Mouse (Mus musculus) 416B (cell line): Measurements from ENCODE around the gene Usp5.
A peak's percentile ranks its signal among the peaks of the same experiment; 100 is the strongest.
"Not testable (repeated sequence)": the region's sequence is repeated elsewhere in the genome, so short reads cannot be mapped to it uniquely, and the experiment has no call there.

Experiments used
- DNase-seq: peaks from one replicate; pipeline ENCODE4 v3.0.0; 2011; ENCODE audit warnings: low read depth

Gene Usp5

GRCm38 (mm10) chr6:124840241-124841167, 11.2 kb upstream of the Usp5 start, which contains the start of gene Gnb3:
TSS of gene Gnb3 (minus strand) at chr6:124840275.
- DNase-seq: peak; percentile 57

- DNase-seq: peak; percentile 14
Observed at GRCm38 (mm10) chr6:124839805-124840204, 10.5 kb upstream of the Usp5 start.

- no peak for DNase-seq
Observed at GRCm38 (mm10) chr6:124836411-124836810, 7.1 kb upstream of the Usp5 start.

- DNase-seq: no peak
Observed at GRCm38 (mm10) chr6:124835531-124835930, 6.2 kb upstream of the Usp5 start.

GRCm38 (mm10) chr6:124834512-124835081, 5.3 kb upstream of the Usp5 start:
- DNase-seq: peak; percentile 28

- DNase-seq: no peak
Observed at GRCm38 (mm10) chr6:124831649-124832048, 2.4 kb upstream of the Usp5 start.

- not testable (repeated sequence) for DNase-seq
Observed at GRCm38 (mm10) chr6:124831199-124831598, 1.9 kb upstream of the Usp5 start.

- DNase-seq: peak; percentile 99
Observed at GRCm38 (mm10) chr6:124829799-124830700, 766 bp upstream of the Usp5 start.

- peak; percentile 93 for DNase-seq
Observed at GRCm38 (mm10) chr6:124828101-124828592, 1.1 kb downstream of the Usp5 start.

GRCm38 (mm10) chr6:124822049-124822448, 7.2 kb downstream of the Usp5 start:
- DNase-seq: no peak

- DNase-seq: no peak
Observed at GRCm38 (mm10) chr6:124820891-124821290, 8.4 kb downstream of the Usp5 start.

GRCm38 (mm10) chr6:124817971-124818370, 11.3 kb downstream of the Usp5 start:
- peak; percentile 58 for DNase-seq

GRCm38 (mm10) chr6:124817563-124817962, 11.7 kb downstream of the Usp5 start:
- DNase-seq: no peak

- no peak for DNase-seq
Observed at GRCm38 (mm10) chr6:124817125-124817524, 12.2 kb downstream of the Usp5 start.

GRCm38 (mm10) chr6:124816611-124817010, 12.7 kb downstream of the Usp5 start:
- no peak for DNase-seq

GRCm38 (mm10) chr6:124814858-124815774, 14.2 kb downstream of the Usp5 start:
- DNase-seq: no peak

GRCm38 (mm10) chr6:124814448-124814847, 14.8 kb downstream of the Usp5 start:
- DNase-seq: no peak

GRCm38 (mm10) chr6:124813933-124814332, 15.4 kb downstream of the Usp5 start, which contains the start of gene Tpi1:
TSS of gene Tpi1 (minus strand) at chr6:124814296.
- peak; percentile 96 for DNase-seq

- DNase-seq: peak; percentile 84
Observed at GRCm38 (mm10) chr6:124813496-124813895, 15.8 kb downstream of the Usp5 start.

- no peak for DNase-seq
Observed at GRCm38 (mm10) chr6:124812848-124813247, 16.4 kb downstream of the Usp5 start.
